Mouse (Mus musculus) ES-E14 (cell line): ENCODE measurements at regions not wholly inside any gene's neighbourhood (a gene's known extent, or its start where the extent isn't known, plus 50 kb on each side); places are given as distances from the start of the nearest gene placed in this dataset.

Experiments used
- CHD2 ChIP-seq: IDR thresholded peaks from 2 replicates; pipeline ENCODE4 v1.6.1; 2014; ENCODE audit warnings: mild to moderate bottlenecking, low read depth, low read length, inconsistent platforms
- HCFC1 ChIP-seq: IDR thresholded peaks from 2 replicates; pipeline ENCODE4 v1.6.1; 2012; ENCODE audit warnings: low read length, inconsistent platforms, borderline replicate concordance; ENCODE audit not compliant: insufficient read depth
- MAFK ChIP-seq: IDR thresholded peaks from 2 replicates; pipeline ENCODE4 v1.6.1; 2014; ENCODE audit warnings: mild to moderate bottlenecking, low read depth, low read length, inconsistent platforms; ENCODE audit not compliant: insufficient read depth
- ZC3H11A ChIP-seq: IDR thresholded peaks from 2 replicates; pipeline ENCODE4 v1.6.1; 2012; ENCODE audit warnings: low read depth, mild to moderate bottlenecking, inconsistent platforms, low read length, borderline replicate concordance

GRCm38 (mm10) chr10:125786880-125787337 lies 179.1 kb upstream of the Lrig3 start:
- TF ChIP-seq ZC3H11A = no peak
- TF ChIP-seq MAFK = no peak
- no peak for TF ChIP-seq HCFC1
- no peak for TF ChIP-seq CHD2
